Mouse (Mus musculus) liver, postnatal 0 days (tissue): ENCODE data around the gene Pias4.

Source experiments
- CTCF ChIP-seq: sonication (generic); IDR thresholded peaks from 2 replicates; pipeline ENCODE4 v1.5.1; 2016; ENCODE audit warnings: antibody characterized with exemption, low read depth
- EP300 ChIP-seq: IDR thresholded peaks from 2 replicates; pipeline ENCODE4 v1.6.1; 2016; ENCODE audit warnings: antibody characterized with exemption, low read depth, mild to moderate bottlenecking

GRCm38 (mm10) chr10:81177491-81177925 lies 9.8 kb upstream of the Pias4 start:
- TF ChIP-seq CTCF: no peak
- TF ChIP-seq EP300: no peak
